Mouse (Mus musculus) ES-Bruce4 (cell line): ENCODE data around the gene Tnxb. TPM values are rescaled to one million over a fixed set of nuclear protein-coding genes. Genes with fewer than 3 reads are reported as not detected.
A peak's percentile ranks its signal among the peaks of the same experiment; 100 is the strongest.

Experiments
- H3K27ac ChIP-seq: 2 replicates; pipeline ENCODE4 v1.5.1; 2012; ENCODE audit warnings: low read length, inconsistent platforms; ENCODE audit not compliant: insufficient read depth
- H3K27me3 ChIP-seq: 2 replicates; pipeline ENCODE4 v1.6.1; 2012; ENCODE audit warnings: mild to moderate bottlenecking, low read length, inconsistent platforms; ENCODE audit not compliant: control insufficient read depth, poor library complexity, insufficient read depth, severe bottlenecking
- H3K36me3 ChIP-seq: 2 replicates; pipeline ENCODE4 v1.6.1; 2012; ENCODE audit warnings: inconsistent platforms, mild to moderate bottlenecking, low read length, moderate library complexity; ENCODE audit not compliant: control insufficient read depth, poor library complexity, insufficient read depth, severe bottlenecking
- H3K4me1 ChIP-seq: one replicate; pipeline ENCODE4 v1.8.1; 2011; ENCODE audit warnings: low read length; ENCODE audit not compliant: control insufficient read depth, insufficient read depth
- H3K4me3 ChIP-seq: 2 replicates; pipeline ENCODE4 v1.5.1; 2011; ENCODE audit warnings: low read depth, mild to moderate bottlenecking, low read length
- H3K9ac ChIP-seq: 2 replicates; pipeline ENCODE4 v1.6.1; 2012; ENCODE audit warnings: low read depth, mild to moderate bottlenecking, inconsistent platforms; ENCODE audit not compliant: poor library complexity, severe bottlenecking
- H3K9me3 ChIP-seq: replicated peaks from 2 replicates; pipeline ENCODE4 v1.6.1; 2012; ENCODE audit warnings: mild to moderate bottlenecking, low read length, inconsistent platforms; ENCODE audit not compliant: control insufficient read depth, poor library complexity, insufficient read depth, severe bottlenecking
- CTCF ChIP-seq: IDR thresholded peaks from one replicate; pipeline ENCODE4 v1.8.1; 2011; ENCODE audit warnings: low read depth, low read length
- EP300 ChIP-seq: IDR thresholded peaks from 2 replicates; pipeline ENCODE4 v1.6.1; 2011; ENCODE audit warnings: low read depth, low read length; ENCODE audit not compliant: insufficient read depth
- POLR2A ChIP-seq: IDR thresholded peaks from one replicate; pipeline ENCODE4 v1.8.1; 2011; ENCODE audit warnings: low read length; ENCODE audit not compliant: insufficient read depth
- polyA plus RNA-seq: library from polyadenylated mRNA; stranded (reverse); fragments of >200 nt; gene quantifications from 2 replicates; pipeline ENCODE4 v1.2.4, GENCODE M21; 2011; ENCODE audit warnings: low read depth; ENCODE audit not compliant: missing spikeins, insufficient read depth, insufficient read length

Gene Tnxb
- 0.13 and 0.15 TPM in 2 replicates for polyA plus RNA-seq

- Histone ChIP-seq H3K9me3 (no peaks in the 10 kb centered on the region), H3K36me3 (no peaks in the 10 kb centered on the region), H3K27me3 (0 out of 2 replicates have a peak, but pooled peaks cover 4% of the 10 kb centered on the region), H3K4me1 (no peaks in the 10 kb centered on the region), H3K4me3 (peak within 1 kb of the TSS; percentile 44), H3K9ac (no peak within 1 kb of the TSS), H3K27ac (no peak within 1 kb of the TSS)
- TF ChIP-seq CTCF (no peak), EP300 (no peak), POLR2A (no peak)
Observed at GRCm38 (mm10) chr17:34670235-34670634, at the start of gene Tnxb. Tnxb (plus strand) TSS chr17:34670535.

GRCm38 (mm10) chr17:34621006-34621405 is 49.3 kb upstream of the Tnxb start:
- H3K4me1 ChIP-seq: peaks cover 1% of the 10 kb centered on the region
- H3K27ac ChIP-seq: no peak overlapping the region
- no peak overlapping the region for H3K9ac ChIP-seq
- H3K27me3 ChIP-seq: no peaks in the 10 kb centered on the region
- no peaks in the 10 kb centered on the region for H3K9me3 ChIP-seq
- TF ChIP-seq POLR2A (no peak), EP300 (no peak), CTCF (no peak)
- H3K36me3 ChIP-seq: no peaks in the 10 kb centered on the region
- no peak overlapping the region for H3K4me3 ChIP-seq

DNA sequence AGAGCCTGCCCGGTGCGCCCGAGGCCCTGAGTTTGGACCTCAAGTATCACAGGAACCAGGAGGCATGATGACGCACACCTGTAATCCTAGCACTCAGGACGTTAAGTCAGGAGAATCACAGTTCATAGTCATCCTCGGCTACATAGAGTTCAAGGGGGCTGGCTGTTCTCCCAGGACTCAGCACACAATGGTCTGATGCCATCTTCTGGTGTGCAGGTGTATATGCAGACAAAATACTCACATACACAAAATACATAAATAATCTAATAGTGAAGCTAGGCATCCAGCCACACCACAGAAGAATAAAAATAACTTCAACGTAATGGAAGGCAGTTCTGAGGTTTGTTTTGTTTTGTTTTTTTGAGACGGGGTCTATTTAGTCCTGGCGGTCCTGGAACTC is 47.2 kb upstream of the Tnxb start:
- Histone ChIP-seq H3K9me3 (no peaks in the 10 kb centered on the region), H3K4me3 (no peak overlapping the region), H3K27me3 (no peaks in the 10 kb centered on the region), H3K9ac (no peak overlapping the region), H3K36me3 (no peaks in the 10 kb centered on the region), H3K27ac (no peak overlapping the region), H3K4me1 (peaks cover 1% of the 10 kb centered on the region)
- TF ChIP-seq EP300 (no peak), CTCF (peak; percentile 32)

DNA sequence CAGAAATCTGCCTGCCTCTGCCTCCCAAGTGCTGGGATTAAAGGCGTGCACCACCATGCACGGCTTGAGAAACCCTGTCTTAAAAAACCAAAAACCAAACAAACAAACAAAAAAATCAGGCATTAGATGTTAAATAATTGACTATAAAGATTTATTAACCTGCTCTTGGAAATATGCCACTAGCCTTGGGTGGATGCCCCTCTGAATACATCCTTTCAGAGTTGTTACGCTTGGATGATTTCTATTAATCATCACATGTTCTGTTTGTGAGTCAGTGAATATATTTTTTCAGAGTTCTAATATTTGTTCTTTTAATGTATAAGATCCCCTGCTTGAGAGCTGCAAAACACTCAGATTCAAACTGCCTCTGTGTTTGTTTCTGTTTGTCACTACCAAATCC is 45.4 kb upstream of the Tnxb start:
- Histone ChIP-seq H3K9me3 (no peaks in the 10 kb centered on the region), H3K27ac (no peak overlapping the region), H3K9ac (no peak overlapping the region), H3K27me3 (no peaks in the 10 kb centered on the region), H3K36me3 (no peaks in the 10 kb centered on the region), H3K4me1 (peaks cover 1% of the 10 kb centered on the region), H3K4me3 (no peak overlapping the region)
- TF ChIP-seq EP300 (no peak), CTCF (no peak), POLR2A (no peak)

DNA sequence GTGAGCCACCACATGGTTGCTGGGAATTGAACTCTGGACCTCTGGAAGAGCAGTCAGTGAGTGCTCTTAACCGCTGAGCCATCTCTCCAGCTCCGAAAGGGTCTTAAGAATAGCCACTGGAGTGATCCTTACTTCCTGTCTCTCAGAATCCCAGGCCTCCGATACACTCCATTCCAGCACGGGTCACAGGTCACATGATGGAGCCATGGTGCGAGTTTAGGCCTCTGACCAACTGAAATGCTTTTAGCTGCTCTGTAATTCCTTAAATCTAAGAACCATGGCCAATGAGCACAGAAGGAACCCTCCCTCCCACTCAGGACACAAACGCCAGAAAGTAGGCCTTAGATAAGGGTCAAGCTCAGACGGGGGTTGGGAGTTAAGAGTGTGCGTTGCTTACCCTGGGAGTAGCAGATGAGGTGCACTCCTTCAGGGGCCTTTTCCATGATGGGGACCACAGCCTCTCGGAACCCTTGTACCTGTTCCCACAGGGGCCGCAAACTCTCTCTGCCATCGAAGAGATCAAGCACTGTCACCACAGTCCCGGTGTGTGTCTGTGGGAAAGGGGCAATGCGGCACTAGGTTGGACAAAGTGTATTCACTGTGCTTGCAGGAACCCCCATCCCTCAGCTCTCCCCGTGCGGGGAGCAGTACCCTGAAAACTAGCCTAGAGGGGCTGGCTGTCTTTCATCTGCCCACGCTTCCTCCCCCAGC is 44.1 kb upstream of the Tnxb start:
- Histone ChIP-seq H3K4me3 (peak overlapping the region; percentile 85), H3K9ac (peak overlapping the region; percentile 73), H3K27ac (no peak overlapping the region), H3K4me1 (peaks cover 1% of the 10 kb centered on the region), H3K36me3 (no peaks in the 10 kb centered on the region), H3K9me3 (no peaks in the 10 kb centered on the region), H3K27me3 (peaks cover 4% of the 10 kb centered on the region; the same call in 1 of the 2 replicates)
- no peak for TF ChIP-seq EP300
- TF ChIP-seq POLR2A: no peak
- TF ChIP-seq CTCF: no peak

DNA sequence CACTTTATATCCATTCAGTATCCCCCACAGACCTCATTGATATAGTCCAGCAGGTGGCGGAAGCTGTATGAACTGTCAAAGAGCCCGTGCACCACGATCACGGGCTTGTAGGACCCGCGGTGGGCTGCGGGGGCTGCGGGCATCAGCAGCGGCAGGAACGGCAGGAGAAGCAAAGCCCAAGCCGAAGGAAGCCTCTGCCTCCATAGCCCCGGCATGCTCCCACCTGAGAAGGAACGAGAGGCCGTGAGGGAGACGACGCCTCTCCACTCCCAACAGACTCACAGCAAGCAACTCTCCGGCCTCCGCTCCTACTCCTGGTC is 43.6 kb upstream of the Tnxb start:
- TF ChIP-seq POLR2A: no peak
- no peak for TF ChIP-seq EP300
- TF ChIP-seq CTCF: no peak
- Histone ChIP-seq H3K4me1 (peaks cover 1% of the 10 kb centered on the region), H3K27ac (no peak overlapping the region), H3K9ac (peak overlapping the region; percentile 73), H3K9me3 (no peaks in the 10 kb centered on the region), H3K27me3 (peaks cover 4% of the 10 kb centered on the region; the same call in 1 of the 2 replicates), H3K36me3 (no peaks in the 10 kb centered on the region), H3K4me3 (peak overlapping the region; percentile 85)
